Mouse (Mus musculus) kidney, embryonic 15.5 days (tissue): ENCODE results near the gene Gatd1. TPM values are rescaled to one million over a fixed set of nuclear protein-coding genes. Genes with fewer than 3 reads are reported as not detected.

Source experiments
- ATAC-seq: fragments of 200-750 bp; cut with Nextera tagmentation; replicated peaks from 2 replicates; pipeline ENCODE4 v1.8.0; 2017; ENCODE audit warnings: moderate TSS enrichment; ENCODE audit not compliant: low FRiP score
- H3K27ac ChIP-seq: fragments of 300-500 bp; sonication (generic); 2 replicates; pipeline ENCODE4 v1.5.1; 2015; ENCODE audit warnings: mild to moderate bottlenecking, inconsistent platforms
- H3K27me3 ChIP-seq: fragments of 300-500 bp; sonication (generic); 2 replicates; pipeline ENCODE4 v1.6.1; 2015; ENCODE audit warnings: inconsistent platforms
- H3K36me3 ChIP-seq: fragments of 300-500 bp; sonication (generic); 2 replicates; pipeline ENCODE4 v1.6.1; 2015; ENCODE audit warnings: inconsistent platforms
- H3K4me1 ChIP-seq: fragments of 300-500 bp; sonication (generic); 2 replicates; pipeline ENCODE4 v1.6.1; 2015; ENCODE audit warnings: inconsistent platforms
- H3K4me2 ChIP-seq: fragments of 300-500 bp; sonication (generic); 2 replicates; pipeline ENCODE4 v1.6.1; 2015; ENCODE audit warnings: moderate library complexity, mild to moderate bottlenecking, inconsistent platforms
- H3K4me3 ChIP-seq: fragments of 300-500 bp; sonication (generic); replicated peaks from 2 replicates; pipeline ENCODE4 v1.5.1; 2015; ENCODE audit warnings: mild to moderate bottlenecking, inconsistent platforms
- H3K9ac ChIP-seq: fragments of 300-500 bp; sonication (generic); 2 replicates; pipeline ENCODE4 v1.6.1; 2015; ENCODE audit warnings: mild to moderate bottlenecking, inconsistent platforms
- H3K9me3 ChIP-seq: fragments of 300-500 bp; sonication (generic); replicated peaks from 2 replicates; pipeline ENCODE4 v1.6.1; 2016; ENCODE audit warnings: inconsistent platforms
- WGBS: fragments of 180-500 bp; shearing (Covaris S2); methylation state at CpG from one replicate; pipeline ENCODE4 v1.1.7; 2015; ENCODE audit warnings: mixed read lengths; 5-methylcytosine and 5-hydroxymethylcytosine counted together
- polyA plus RNA-seq: library from polyadenylated mRNA; unstranded; fragments of >200 nt; fragmentation: Nextera tagmentation; extraction: Ambion mirVana; gene quantifications from 2 replicates; pipeline ENCODE4 v1.2.1, GENCODE M21; 2015

Gatd1 gene
- polyA plus RNA-seq, 1 experiment from 2014 or later = 61.8 TPM

DNA sequence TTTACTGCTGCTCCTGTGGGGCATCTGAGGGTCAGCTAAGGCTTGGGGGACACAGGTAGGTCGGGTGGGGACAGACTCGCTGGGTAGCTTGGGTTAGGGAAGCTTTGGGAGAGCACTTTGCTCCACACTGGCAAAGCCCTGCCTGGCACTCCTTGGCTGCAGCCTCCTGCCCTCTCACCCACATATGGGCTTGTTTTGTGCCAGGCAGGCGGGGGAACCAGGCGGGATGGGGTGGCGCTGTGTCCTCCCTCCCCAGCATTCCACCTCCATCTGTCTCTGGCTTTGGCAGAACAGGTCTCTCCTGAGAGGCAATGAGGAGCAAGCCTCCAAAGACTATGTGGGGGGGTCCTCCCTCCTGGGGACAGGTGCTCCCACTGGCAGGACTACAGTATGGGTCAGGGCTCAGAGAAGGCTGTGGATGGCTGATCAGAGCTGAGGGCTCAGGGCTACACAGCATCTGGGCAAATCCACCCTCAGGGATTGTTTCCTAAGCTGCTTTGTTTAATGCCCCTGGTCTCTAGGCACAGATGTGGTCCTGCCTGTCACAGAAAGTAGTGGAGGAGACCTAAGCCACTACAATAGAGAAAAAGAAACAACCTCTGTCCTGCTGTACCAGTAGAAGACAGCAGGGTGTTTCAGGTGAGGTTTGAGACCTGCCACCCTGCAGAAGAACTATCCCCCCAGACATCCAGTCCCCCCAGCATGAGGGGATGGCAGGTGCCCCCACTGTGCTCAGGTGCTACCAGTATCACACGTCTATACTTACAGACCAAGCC lies 19.0 kb upstream of the Gatd1 start:
- Histone ChIP-seq H3K4me2 (no peak overlapping the region), H3K9ac (no peak overlapping the region)
- WGBS = 85% methylated on average over 6 of the region's 6 CpGs

GRCm38 (mm10) chr7:141432186-141432611 lies 18.3 kb upstream of the Gatd1 start:
- H3K4me1 ChIP-seq = peaks cover 59% of the 10 kb centered on the region
- no peak overlapping the region for H3K27ac ChIP-seq
- 59% methylated on average over 8 of the region's 8 CpGs for WGBS

More for the DNA sequence above, 19.0 kb upstream of the Gatd1 start:
- Histone ChIP-seq H3K9me3 (no peaks in the 10 kb centered on the region), H3K27ac (no peak overlapping the region), H3K36me3 (peaks cover 40% of the 10 kb centered on the region), H3K4me1 (peaks cover 64% of the 10 kb centered on the region), H3K27me3 (no peaks in the 10 kb centered on the region), H3K4me3 (no peak overlapping the region)
- no peak for ATAC-seq

GRCm38 (mm10) chr7:141431434-141432185 lies 17.7 kb upstream of the Gatd1 start:
- Histone ChIP-seq H3K27ac (no peak overlapping the region), H3K9ac (no peak overlapping the region), H3K9me3 (no peaks in the 10 kb centered on the region), H3K4me1 (peaks cover 54% of the 10 kb centered on the region), H3K4me2 (no peak overlapping the region), H3K36me3 (peaks cover 39% of the 10 kb centered on the region), H3K4me3 (no peak overlapping the region), H3K27me3 (no peaks in the 10 kb centered on the region)
- ATAC-seq = no peak
- 89% methylated on average over 19 of the region's 19 CpGs for WGBS

More at GRCm38 (mm10) chr7:141432186-141432611, 18.3 kb upstream of the Gatd1 start:
- no peaks in the 10 kb centered on the region for H3K9me3 ChIP-seq
- ATAC-seq = no peak
- H3K27me3 ChIP-seq = no peaks in the 10 kb centered on the region
- H3K4me2 ChIP-seq = no peak overlapping the region
- no peak overlapping the region for H3K9ac ChIP-seq
- no peak overlapping the region for H3K4me3 ChIP-seq
- H3K36me3 ChIP-seq = peaks cover 39% of the 10 kb centered on the region

DNA sequence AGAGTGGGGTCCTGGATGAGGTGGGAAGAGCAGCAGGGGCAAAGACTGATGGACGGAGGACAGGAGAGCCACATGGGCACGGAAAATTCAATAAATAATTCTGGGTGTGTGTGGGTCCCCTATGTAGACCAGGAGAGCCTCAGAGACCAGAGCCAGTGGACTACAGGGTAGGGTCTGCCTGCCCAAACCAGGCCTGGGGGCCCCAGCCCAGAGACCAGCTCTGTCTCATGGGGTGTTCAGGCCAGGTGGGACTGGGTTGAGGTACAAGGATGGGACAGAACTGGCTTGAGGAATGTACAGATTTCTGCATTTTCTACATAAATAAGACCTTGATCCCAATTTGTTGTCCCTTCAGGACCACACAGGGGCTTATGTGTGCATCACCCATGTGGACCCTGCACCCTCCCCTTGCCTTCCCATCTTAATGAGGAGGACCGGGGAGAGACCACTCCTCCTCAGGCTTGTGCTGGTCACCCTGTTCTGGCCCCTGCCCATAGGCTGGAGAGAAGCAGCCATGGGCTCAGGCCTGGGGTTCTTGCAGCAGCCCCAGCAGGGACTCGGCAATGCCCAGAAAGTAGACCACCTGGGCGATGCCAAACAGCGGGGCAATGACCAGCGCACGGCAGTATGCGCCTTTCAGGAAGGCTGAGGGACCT lies 16.8 kb upstream of the Gatd1 start:
- Histone ChIP-seq H3K4me3 (no peak overlapping the region), H3K27me3 (no peaks in the 10 kb centered on the region), H3K9ac (no peak overlapping the region), H3K4me1 (peaks cover 48% of the 10 kb centered on the region), H3K9me3 (no peaks in the 10 kb centered on the region), H3K36me3 (peaks cover 39% of the 10 kb centered on the region), H3K4me2 (no peak overlapping the region), H3K27ac (no peak overlapping the region)
- 93% methylated on average over 9 of the region's 9 CpGs for WGBS
- ATAC-seq = no peak

- no peak for ATAC-seq
- Histone ChIP-seq H3K4me1 (peaks cover 41% of the 10 kb centered on the region), H3K36me3 (peaks cover 39% of the 10 kb centered on the region), H3K27me3 (no peaks in the 10 kb centered on the region), H3K27ac (no peak overlapping the region), H3K4me3 (no peak overlapping the region), H3K9me3 (no peaks in the 10 kb centered on the region), H3K4me2 (peak overlapping the region; percentile 50), H3K9ac (0 out of 2 replicates have a peak overlapping the region, but pooled peaks have one; percentile 10)
- WGBS = 61% methylated on average over 9 of the region's 9 CpGs
These were observed 16.1 kb upstream of the Gatd1 start for GRCm38 (mm10) chr7:141429840-141430584.

DNA sequence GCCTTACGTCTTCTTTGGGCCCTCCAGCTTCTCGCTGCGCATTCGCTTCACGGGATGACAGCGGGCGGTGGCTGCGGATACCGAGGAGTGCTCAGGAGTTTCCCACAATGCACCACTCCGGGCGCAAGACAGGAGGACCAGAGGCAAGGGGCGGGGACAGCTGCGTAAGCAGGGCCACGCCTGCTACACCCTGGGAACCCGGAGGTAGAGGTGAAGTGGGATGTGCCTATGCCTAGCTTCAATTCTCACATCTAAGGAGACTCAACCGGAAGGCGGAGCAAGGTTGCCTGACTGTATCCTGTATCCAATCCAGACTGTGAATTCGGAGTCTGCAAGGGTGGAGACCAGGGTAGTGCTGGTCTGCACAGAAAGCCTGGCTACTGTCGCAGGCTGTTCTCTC lies 15.4 kb upstream of the Gatd1 start, which contains the start of gene Cend1:
Cend1 (minus strand) TSS at position 182 of the 400 bp plus-strand sequence.
- WGBS = 6% methylated on average over 19 of the region's 19 CpGs
- H3K9ac ChIP-seq = 0 out of 2 replicates have a peak within 1 kb of the TSS, but pooled peaks have one; percentile 10
- no peak within 1 kb of the TSS for H3K27ac ChIP-seq
- peak within 1 kb of the TSS; percentile 28 for H3K4me3 ChIP-seq
- peaks cover 39% of the 10 kb centered on the region for H3K36me3 ChIP-seq
- H3K4me2 ChIP-seq = peak within 1 kb of the TSS; percentile 50
- no peaks in the 10 kb centered on the region for H3K9me3 ChIP-seq
- peak; percentile 79 for ATAC-seq
- H3K27me3 ChIP-seq = no peaks in the 10 kb centered on the region
- peaks cover 34% of the 10 kb centered on the region for H3K4me1 ChIP-seq

DNA sequence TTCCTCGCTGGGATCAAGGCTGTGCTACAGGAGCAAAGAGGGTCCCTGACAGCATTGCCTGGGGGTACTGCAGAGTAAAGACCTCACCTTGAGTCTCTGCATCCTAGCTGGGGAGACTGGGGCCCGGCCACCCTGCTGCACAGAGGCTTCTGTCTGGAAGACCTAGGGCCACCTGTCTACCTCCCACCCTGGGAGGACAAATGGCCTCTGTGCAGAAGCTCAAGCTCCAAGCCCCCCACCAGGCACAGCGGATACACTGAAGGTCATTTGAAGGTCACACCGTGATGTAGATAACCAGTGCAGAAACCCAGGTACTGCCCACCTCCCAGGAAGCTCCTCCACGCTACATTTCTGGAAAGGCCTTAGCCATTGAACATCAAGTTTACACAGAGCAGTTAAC lies 14.8 kb upstream of the Gatd1 start:
- peaks cover 37% of the 10 kb centered on the region for H3K36me3 ChIP-seq
- H3K4me2 ChIP-seq = peak overlapping the region; percentile 50
- no peak overlapping the region for H3K27ac ChIP-seq
- H3K27me3 ChIP-seq = no peaks in the 10 kb centered on the region
- peaks cover 28% of the 10 kb centered on the region for H3K4me1 ChIP-seq
- H3K4me3 ChIP-seq = no peak overlapping the region
- no peak overlapping the region for H3K9ac ChIP-seq
- 48% methylated on average over 5 of the region's 5 CpGs for WGBS
- H3K9me3 ChIP-seq = no peaks in the 10 kb centered on the region
- no peak for ATAC-seq

- no peak for ATAC-seq
- H3K36me3 ChIP-seq = peaks cover 21% of the 10 kb centered on the region
- no peak overlapping the region for H3K9ac ChIP-seq
- no peaks in the 10 kb centered on the region for H3K27me3 ChIP-seq
- WGBS = 83% methylated on average over 12 of the region's 12 CpGs
- H3K4me1 ChIP-seq = peaks cover 19% of the 10 kb centered on the region
- H3K4me2 ChIP-seq = no peak overlapping the region
- H3K9me3 ChIP-seq = no peaks in the 10 kb centered on the region
- H3K27ac ChIP-seq = no peak overlapping the region
- no peak overlapping the region for H3K4me3 ChIP-seq
These were observed 13.2 kb upstream of the Gatd1 start for GRCm38 (mm10) chr7:141426948-141427730.

- no peak overlapping the region for H3K9ac ChIP-seq
- no peaks in the 10 kb centered on the region for H3K9me3 ChIP-seq
- H3K4me1 ChIP-seq = peaks cover 5% of the 10 kb centered on the region; the same call in 1 of the 2 replicates
- no peak overlapping the region for H3K27ac ChIP-seq
- ATAC-seq = no peak
- no peaks in the 10 kb centered on the region for H3K36me3 ChIP-seq
- no peak overlapping the region for H3K4me2 ChIP-seq
- no peak overlapping the region for H3K4me3 ChIP-seq
- no peaks in the 10 kb centered on the region for H3K27me3 ChIP-seq
- WGBS = 65% methylated on average over 4 of the region's 4 CpGs
These were observed 9.9 kb upstream of the Gatd1 start for GRCm38 (mm10) chr7:141423811-141424210.

DNA sequence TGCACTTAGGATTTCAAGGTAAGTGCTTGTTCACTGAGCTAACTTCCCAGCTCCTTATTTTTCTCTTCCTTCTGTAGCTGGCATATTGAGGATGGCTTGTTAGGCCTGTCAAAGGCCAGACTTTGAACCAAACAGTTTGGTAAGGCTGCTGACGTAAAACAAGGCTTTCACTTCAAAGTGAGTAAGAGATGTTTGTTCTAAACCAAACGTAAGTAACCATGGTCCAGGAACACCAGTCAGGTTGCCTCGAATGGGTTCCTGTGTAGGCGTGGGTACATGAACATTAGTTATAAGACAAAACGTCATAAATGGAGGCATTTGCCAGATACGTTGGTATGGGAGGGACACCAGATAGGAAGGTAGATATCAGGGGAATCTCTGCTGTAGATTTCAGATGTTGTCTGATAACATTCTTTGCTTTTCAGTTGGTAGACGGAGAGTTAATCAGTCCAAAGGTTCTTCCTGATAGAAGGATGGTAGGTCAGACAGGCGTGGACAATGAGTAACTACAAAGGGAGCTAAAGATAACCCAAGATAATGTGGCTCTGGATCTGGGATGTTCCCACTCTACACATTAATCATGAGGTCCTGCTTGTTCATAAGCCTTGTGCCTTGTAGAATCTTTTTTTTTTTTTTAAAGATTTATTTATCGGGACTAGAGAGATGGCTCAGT lies 6.2 kb upstream of the Gatd1 start:
- H3K27me3 ChIP-seq = no peaks in the 10 kb centered on the region
- H3K9ac ChIP-seq = no peak overlapping the region
- H3K9me3 ChIP-seq = no peaks in the 10 kb centered on the region
- WGBS = 79% methylated on average over 9 of the region's 9 CpGs
- H3K4me2 ChIP-seq = no peak overlapping the region
- no peaks in the 10 kb centered on the region for H3K4me1 ChIP-seq
- ATAC-seq = no peak
- no peak overlapping the region for H3K27ac ChIP-seq
- no peak overlapping the region for H3K4me3 ChIP-seq
- no peaks in the 10 kb centered on the region for H3K36me3 ChIP-seq
